Mouse (Mus musculus): ENCODE measurements around the gene Gm21981.
"Not testable (repeated sequence)": the region's sequence is repeated elsewhere in the genome, so short reads cannot be mapped to it uniquely, and the experiment has no call there.

Gm21981 gene

GRCm38 (mm10) chr17:47663009-47663713, 31.1 kb downstream of the Gm21981 start:
- no peak for DNase-seq (ENCODE audit: low spot score)

GRCm38 (mm10) chr17:47658741-47659243, 35.5 kb downstream of the Gm21981 start:
- no peak for DNase-seq (ENCODE audit: low spot score)

- DNase-seq (ENCODE audit: low spot score), result no peak
Measured at GRCm38 (mm10) chr17:47657901-47658300, 36.4 kb downstream of the Gm21981 start.

GRCm38 (mm10) chr17:47655697-47656096, 38.6 kb downstream of the Gm21981 start:
- no peak for DNase-seq (ENCODE audit: low spot score)

- not testable (repeated sequence) for DNase-seq (ENCODE audit: low spot score)
Measured at GRCm38 (mm10) chr17:47654346-47654745, 39.9 kb downstream of the Gm21981 start.

- no peak for DNase-seq (ENCODE audit: low spot score)
Measured at GRCm38 (mm10) chr17:47651953-47652352, 42.3 kb downstream of the Gm21981 start.

- DNase-seq (ENCODE audit: low spot score), result no peak
Measured at GRCm38 (mm10) chr17:47648966-47649365, 45.3 kb downstream of the Gm21981 start.

- DNase-seq (ENCODE audit: low spot score), result peak; percentile 69
Measured at GRCm38 (mm10) chr17:47646683-47647082, 47.6 kb downstream of the Gm21981 start.

- DNase-seq (ENCODE audit: low spot score), result no peak
Measured at GRCm38 (mm10) chr17:47642992-47643391, 51.3 kb downstream of the Gm21981 start.

Data from layer of hippocampus, adult 11-12 months (tissue).